Mouse (Mus musculus) WW6 (cell line): ENCODE results near the gene Zfp706.

Experiments
- DNase-seq: peaks from one replicate; pipeline ENCODE4 v3.0.0-alpha.2; 2013; ENCODE audit warnings: low read depth, low spot score

Zfp706 gene

DNA sequence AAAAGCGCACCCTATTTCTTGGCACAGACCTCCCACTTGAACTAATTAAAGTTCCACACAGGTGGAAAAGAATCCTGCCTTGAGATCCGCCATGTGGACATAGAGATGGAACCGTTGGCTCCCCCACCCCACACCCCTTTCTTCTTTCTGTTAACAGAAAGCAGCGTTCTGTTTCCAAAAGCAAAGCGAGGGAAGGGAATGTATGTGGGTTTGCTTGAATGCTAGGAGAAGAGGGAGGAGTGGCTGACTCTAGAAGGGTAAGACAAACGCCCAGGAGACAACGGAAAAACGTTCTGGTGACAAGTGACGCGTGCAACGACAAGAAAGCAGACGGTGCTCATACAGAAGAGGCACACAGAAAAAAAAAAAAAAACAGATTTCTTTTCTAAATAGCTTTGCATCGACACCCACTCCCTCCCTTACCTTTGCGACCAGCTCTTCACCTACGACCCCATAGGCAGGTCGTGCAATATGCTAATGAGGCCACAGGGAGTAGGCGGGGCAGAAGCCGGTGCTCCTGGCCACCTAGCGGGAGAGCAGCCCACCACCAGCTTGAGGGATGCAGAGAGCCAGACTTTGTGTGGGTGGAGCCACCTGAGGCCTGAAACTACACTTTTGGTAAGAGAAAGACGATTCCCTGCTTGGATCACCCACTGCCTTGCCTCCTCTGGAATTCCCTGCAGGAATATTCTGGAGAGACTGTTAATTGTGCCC is 27.9 kb downstream of the Zfp706 start:
- peak; percentile 74 for DNase-seq

DNA sequence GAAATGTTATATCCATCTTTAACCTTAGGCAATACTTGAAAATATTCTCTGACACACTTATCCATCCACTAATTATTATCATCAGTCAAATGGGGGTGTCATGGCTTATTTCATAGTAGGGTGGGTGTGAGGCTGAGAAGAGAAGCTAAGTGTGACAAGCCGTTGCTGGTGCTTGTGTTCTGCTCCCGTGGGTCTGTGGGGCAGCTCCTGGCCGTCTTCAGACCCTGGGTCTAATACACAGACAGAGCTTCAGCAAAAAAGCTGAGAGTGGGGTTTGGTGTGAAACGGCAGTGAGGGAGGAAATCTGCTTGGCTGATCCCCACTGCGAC is 28.4 kb downstream of the Zfp706 start:
- DNase-seq, result no peak

DNA sequence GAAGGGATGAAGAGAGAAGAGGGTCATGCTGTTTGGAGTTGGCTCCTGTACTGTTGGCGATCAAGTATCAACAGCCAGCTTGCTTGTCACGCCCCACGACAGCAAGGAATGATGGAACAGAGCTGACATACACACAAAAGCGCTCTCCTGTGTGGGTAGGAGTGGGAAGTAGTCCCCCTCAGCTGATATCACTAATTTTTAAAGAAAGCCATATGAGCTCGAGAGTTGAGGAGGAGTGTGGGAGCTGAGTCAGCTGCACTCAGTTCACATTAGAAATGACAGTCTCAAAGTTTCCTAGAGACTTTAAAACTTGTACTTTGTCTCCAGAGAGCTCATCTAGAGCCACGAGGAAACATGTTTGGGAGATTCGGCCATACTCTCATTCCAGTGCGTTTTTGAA is 29.8 kb downstream of the Zfp706 start:
- DNase-seq, result no peak

DNA sequence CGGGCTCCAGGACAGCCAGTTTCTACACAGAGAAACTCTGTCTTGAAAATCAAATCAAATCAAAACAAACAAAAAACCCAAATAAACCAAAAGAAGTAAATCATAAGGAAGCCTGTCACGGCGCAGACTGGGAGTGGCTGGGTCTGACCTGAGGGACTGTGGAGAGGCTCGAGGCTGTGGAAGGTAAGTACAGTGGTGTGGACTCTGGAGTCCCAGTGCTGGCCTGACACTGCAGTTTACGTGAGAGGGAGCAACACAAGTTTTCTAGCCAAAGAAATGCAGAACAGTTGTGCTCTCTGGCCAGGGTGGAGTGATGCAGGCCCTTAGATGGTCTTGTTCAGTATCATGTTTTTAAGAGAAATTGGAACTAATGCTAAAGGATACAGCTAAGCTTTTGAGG is 31.9 kb downstream of the Zfp706 start:
- no peak for DNase-seq

DNA sequence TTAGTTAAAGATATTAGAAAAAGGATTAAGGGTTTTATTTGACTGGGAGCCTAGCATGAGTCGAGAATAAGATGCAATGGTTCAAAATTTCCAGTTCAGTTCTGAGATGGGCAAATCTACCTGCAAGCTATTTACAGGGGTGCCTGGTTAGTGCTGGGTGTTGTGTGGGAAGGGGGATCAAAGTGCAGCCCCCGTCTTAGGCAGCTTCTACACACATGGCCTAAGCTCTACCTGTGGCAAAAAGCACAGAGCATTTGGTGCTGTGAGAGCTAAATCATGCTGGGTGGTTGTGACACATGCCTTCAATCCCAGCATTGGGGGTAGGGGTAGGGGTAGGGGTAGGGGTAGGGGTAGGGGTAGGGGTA is 32.3 kb downstream of the Zfp706 start:
- no peak for DNase-seq

DNA sequence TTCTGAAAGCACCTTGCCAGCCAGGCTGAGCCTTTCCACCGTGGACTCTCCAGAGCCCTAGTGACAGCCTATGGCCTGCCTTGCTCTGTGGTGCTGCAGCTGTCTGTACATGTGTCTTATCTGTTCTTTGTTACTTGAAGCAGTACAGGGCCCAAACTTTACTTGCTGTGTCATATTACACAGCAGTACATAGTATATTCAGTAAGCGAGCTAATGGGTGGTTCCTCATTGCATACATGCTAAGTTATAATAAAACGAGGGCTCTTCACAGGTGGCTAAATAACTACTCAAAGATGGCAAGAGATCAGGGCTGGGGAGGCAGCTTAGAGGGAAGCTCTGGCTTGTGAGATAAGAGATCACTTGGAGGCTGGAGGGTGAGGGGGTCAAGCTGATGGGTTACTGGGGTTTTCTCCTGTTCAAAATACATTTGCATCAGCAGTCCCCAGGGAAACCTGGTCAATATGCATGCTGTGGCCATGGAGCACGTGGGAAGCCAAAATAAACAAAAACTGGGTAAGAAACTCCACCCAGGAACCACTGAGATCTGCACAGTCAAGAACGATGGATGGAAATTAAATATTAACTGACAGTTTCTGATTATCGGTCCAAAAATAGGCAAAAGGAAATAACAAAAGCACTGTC is 32.8 kb downstream of the Zfp706 start:
- DNase-seq, result no peak

DNA sequence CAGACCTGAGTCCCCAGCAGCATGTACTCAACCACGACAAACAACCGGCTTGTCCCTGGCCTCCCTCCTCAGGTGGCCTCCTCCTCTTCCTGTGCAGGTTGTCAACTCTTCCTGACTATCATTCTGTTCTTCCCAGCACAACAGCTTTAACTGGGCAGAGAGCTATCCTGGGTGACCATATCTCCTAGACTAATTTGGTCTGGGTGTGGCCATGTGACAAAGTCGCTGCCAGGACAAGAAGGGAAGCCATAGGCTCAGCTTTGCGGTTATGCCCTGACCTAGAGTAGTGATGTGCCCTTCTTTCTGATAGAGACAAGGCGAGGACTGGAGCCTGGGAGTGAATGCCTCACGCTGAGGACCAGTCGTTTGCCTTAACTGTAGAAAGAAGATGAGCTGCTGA is 33.9 kb downstream of the Zfp706 start:
- no peak for DNase-seq

DNA sequence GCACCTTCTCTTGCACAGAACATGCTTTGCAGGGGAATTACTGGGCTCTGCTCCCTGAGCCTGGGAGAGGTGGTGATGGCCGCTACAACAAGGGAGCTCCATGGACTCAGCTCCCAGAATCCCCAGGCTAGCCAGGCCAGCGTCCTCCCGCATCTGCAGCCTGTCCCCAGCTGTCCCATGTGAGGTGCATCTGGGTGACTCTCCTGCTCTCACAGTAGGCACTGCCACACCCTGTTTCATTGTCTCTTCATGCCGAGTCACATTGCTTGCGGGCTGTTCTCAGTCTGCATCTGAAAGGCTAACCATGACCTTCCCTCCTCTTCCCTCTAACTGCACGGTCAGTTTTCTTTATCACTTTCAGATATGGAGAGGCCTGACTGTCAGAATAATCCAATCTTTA is 34.3 kb downstream of the Zfp706 start:
- DNase-seq, result no peak

DNA sequence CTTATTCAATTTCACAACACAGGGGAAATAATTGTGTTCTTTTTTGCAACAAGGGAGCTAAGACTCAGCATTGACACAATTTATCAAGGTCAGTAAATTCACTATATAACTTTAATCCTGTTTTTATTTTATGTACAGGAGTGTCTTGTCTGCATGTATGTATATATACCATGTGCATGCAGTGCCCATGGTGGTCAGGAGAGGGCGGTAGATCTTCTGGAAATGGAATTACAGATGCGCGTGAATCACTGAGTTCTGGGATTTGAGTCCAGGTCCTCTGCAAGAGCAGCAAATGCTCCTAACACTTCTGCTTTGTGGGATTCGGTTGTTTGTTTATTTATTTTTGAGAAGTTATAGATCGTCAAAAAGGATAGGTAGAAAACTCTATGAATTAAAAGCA is 37.8 kb downstream of the Zfp706 start:
- no peak for DNase-seq

DNA sequence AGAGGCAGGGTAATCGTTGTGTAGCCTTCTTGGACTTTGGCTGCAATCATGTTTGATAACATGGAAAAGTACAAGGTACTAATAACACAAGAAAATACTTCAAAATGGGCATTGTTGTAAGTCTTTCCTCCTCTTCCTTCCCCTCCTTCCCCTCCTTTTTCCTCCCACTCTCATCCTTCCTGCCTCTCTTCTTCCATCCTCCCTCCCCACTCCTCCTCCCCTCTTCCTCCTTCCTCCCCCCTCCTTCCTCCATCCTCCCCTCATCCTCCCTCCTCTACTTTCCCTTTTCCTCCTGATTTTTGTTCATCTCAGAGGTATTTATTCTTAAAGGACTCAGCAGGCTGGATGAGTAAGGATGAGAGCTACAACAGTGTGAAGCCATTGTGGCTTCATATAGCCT is 39.3 kb downstream of the Zfp706 start:
- no peak for DNase-seq

DNA sequence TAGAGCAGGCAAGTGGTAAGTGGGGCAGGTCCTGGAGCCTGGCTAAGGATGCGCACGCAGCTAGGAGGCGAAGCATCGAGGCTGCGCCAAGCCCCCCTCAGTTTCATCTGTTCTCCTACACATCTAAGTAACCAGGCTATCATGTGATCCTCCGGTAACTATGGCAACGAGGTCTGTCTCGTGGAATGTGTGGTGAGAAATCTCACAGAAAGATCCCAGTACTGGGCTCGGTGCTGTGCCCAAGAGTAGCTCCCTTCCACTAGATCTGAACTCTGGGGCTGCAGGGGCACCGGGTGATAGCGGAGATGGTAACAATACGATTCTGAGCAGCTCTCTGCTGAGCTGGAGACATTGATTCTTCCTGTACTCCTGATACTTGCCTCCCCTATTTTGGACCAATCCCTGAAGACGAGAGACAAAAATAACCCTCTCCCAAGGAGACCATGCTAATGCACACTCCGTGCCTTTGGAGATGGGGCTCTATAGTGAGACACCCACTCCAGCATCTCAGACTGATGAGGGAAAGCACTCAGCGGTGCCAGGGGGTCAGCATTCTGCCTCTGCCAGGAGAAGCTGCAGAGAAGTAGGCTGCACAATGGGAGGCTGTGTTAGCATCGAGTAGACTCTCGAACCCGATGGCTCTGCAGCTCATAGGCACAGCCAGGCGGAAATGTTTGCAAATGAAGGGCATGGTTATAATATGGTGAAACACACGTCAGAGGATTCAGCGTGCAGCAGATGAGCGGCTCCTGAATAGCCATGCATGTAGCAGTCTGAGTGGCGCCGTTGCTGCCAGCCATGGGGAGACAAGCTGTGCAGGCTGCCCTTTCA is 40.0 kb downstream of the Zfp706 start:
- peak; percentile 24 for DNase-seq

DNA sequence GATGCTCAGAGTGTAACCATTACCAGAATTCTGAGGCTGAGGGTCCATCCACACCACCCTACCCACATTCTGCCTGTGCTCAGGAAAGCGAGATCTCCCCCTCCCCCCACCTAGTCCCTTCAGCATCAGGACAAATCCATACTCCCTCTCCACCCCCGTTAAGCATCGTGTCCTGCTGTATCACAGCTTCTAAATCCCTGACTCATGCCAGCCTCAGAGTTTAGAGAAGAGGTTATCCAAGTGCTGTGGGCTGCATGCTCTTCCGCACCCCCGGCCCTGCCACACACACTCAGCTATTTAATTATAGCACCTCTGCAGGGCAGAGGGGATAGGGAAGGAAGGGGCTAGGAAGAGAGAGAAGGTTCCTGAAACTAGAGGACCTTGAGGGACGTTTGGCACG is 40.6 kb downstream of the Zfp706 start:
- no peak for DNase-seq

DNA sequence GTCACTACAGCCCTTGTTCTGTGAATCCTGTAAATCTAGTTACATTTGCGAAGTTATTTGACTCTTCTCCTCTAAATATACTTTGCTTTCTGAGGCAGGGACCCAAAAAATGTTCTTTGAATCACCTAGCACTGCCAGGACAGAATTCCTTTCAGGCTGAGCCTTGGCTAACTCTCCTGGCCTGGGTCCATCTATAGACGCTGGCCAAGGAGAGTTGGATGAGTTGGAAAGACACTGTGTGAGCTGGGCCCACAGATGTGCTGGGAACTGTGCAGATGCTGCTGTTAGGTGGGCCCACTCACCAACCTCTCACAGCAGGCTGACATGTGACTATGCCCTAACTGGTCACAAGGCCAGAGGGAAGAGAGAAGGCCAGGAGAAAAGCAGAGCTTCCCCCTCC is 41.1 kb downstream of the Zfp706 start:
- no peak for DNase-seq

DNA sequence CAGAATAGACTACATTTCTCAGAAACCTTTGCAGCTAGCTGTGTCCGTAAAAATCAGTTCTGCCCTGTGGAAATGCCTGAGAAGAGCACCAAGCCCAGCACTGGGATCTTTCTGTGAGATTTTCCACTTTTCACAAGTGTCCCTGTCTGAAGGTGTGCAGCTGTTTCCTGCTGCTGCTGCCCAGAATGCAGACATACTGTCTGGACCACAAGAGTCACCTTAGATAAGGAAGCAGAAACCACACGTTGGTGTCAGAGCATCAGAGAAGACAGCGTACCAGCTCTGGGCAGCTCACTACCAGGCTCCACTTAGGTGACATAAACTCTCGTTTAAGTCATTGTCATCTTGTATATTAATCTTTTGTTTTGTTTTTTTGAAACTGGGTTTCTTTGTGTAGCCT is 41.8 kb downstream of the Zfp706 start:
- no peak for DNase-seq

DNA sequence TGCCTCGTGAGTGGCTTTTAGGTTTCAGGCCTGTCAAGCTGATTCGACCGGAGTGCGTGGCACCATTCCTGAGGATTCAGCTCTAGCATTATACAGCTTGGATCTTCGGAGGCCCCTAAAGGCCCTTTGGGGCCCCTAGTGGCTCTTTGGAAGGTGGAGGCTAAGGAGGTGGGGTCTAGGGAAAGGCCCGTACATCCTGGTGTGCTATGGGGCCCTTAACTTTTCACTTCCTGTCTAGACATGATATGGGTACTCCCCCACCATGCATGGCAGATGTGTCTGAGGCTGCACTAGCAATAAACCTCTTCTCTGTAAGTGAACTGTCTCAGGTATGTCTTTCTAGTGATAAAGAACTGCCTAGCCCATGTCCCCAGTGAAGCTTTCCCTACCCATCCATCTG is 44.6 kb downstream of the Zfp706 start:
- DNase-seq, result no peak

DNA sequence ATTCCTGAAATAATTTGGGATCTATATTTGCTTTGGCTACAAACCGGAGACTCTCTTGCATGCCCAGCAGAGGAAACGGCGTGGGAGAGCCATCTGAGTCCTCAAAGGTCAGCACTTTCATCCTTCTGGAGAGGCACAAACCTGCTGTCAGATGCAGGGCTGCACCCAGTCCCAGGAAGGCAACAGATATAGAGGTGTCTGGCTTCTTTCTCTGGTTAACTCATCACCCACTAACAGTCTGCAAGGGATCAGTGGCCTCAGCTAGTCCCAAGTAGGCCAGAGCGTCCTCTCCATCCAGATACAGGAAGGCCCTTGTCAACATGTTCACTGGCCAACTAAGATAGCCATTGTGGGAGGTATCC is 46.7 kb downstream of the Zfp706 start:
- DNase-seq, result no peak

DNA sequence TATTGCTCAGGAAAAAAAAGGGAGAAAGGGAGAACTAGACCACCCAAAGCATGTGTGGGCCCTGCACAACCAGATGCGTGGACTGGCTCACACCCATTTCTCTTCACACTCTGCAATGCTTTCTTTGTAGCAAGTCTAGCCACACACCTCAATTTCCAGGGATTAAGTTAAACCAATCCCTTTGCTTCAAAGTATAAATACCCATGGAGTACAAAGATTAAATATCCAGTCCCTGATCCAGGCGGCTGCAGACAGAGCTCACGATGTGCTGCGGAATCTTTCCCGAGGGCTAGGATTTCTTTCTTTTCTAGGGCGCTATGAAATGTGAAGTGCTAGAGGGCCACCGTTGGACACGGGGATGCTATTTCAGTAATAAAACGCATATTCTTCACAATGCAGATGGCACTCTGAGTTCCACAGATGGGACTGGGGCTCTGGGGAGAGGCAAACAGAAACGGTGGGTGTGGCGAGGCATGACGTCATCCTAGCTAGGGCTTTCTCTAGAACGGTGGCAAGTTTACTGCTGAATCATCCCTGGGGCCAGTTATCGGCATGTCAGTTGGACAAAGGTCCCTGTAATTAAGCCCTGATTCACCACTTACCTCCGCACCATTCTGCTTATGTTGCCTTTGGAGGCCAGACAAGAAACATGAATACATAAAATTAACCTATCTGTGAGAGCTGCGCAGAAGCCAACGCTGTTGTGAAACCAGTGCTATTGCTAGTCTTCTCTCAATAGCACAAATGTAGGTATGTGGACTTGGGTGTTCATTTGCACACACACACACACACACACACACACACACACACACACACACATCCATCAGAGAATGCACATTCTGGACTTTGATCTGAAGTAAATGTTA is 47.3 kb downstream of the Zfp706 start:
- no peak for DNase-seq

DNA sequence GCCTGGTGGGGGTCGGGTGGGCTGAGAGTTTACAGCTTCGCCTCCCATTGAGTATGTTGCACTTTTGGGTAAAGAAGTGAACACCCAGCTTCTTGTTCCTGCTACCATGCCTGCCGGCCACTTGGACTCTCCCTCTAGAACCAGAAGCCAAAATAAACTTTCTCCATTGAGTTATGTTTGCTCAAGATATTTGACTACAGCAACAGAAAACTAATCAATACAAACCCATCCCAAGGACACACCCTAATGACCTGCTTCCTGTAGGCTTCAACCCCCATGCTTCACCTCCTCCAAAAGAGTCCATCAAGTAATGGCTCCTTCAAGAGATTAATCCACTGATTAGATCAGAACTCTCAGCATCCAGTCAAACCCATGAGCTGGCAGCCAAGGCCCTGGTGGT is 51.4 kb downstream of the Zfp706 start:
- DNase-seq, result no peak

DNA sequence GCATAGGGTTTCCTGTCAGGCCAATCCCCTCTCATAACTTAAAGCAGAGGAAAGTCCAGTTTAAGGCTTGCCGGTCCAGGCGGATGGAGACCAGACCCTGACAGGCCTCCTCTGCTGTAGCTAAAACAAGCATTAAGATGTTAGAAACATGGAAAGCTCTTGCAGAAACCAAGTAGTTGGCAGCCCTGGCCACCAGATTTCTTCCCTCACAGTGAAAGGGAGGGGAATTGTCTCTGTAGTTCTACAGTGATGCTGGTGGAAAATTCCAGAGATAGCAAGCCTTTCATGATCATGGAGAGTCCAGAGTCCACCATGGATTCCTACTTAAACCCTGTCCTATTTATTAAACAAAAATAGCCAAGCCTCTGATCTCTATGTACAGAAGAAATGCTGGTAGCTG is 57.3 kb downstream of the Zfp706 start:
- no peak for DNase-seq

DNA sequence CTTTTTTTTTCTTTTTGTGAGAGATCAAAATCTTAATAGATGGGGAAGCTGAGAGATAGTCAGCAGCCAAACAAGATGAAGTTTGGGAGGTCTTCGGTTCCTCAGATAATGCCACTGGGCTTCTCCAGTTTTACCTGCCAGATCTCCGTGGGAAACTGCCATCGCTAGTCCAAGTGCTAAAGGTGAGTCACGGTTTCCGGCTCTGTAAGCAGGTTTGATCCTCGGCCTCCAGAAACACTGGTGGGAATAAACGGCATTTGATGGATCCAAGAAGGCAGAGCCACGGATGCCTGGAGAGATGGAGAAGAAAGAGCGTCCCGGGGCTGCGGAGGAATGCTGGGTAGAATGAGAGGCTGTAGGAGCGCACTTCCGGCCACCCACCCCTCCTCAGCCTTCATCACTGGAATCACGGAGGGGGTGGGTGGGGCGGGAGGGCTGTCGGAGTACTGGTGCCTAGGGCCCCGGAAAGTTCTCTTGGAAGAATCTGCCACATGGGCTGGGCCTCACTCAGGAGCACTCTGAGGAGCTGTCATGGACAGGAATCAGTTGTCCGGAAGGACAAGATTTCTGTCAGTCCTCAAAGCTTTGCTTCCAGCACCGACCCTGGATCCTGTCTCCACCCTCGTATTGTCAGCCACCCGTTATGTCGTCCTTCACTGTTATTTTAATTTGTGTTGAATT is 58.6 kb downstream of the Zfp706 start:
- no peak for DNase-seq
